Mouse (Mus musculus) inflammation-experienced regulatory T-cells, adult 16 weeks (primary cell): Measurements from ENCODE around the gene Psmc6. TPM values are rescaled to one million over a fixed set of nuclear protein-coding genes. Genes with fewer than 3 reads are reported as not detected.

Experiments
- polyA plus RNA-seq: library from polyadenylated mRNA; unstranded; fragments of 100-300 nt; shearing (Covaris generic); gene quantifications from one replicate; pipeline ENCODE4 v1.2.1, GENCODE M21; 2017

Gene Psmc6
- polyA plus RNA-seq: 164 TPM

DNA sequence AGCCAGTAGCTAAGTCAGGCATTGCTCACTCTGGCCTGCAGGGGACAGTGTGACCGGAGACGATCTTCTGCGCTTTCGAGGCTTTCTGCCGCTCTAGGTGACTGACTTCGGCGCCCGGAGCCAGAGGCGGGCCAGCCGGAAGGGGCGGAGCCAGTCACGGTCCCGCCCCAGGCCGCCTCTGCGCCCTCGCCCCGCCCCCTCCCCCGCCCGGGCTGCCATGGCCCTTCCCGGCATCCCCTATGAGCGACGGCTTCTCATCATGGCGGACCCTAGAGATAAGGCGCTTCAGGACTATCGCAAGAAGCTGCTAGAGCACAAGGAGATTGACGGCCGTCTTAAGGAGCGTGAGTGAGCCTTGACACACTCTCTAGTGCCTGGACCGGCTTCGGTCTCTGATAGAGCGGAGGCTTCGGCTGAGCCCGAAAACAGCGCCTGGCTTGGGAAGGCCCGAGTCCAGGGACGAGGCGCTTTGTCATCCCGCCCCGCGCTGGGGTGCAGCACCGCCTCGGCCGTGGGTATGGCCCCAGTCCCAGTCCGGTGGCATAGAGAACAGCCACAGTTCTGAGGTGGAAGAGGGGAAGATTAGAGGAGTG lies at the start of gene Psmc6:
Gene Psmc6 (plus strand): TSS at position 200 of the 593 bp plus-strand sequence.

DNA sequence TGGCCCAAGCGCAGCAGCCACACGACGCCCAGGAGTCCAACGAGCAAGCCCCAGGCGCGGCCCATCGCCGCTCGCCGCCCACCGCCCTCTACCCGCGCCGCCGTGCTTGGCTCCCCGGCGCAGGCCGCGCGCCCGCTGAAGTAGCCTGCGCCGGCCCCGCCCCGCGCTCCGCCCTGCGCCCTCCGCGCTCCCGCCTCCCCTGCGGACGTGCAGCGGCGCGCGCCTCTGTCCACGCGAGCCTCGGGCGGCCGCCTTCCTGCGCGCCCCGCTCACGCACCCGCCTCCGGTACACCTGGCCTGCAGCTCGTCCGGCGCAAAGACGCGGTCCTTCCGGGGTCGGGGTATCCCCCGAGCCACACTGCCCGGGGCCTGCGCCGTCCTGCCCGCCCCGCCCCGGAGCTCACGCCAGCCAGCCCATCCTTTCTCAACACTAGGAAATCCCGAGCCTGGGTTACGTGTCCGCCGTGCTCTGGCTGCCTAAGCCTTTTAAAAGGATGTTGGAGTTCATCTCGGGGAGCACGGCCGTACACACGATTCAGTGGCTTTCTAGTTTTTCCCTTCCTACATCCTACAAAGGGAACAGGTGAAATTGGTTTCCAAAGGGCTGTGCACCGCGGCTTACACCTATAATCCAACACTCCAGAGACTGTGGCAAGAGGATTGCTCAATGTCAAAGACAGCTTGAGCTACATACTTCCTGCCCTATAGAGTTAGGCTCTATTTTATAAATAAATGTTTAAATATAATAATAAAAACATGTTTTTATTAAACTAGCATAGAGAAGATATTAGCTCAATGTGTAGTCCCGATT lies 11.0 kb upstream of the Psmc6 start, which contains the start of gene Ero1l:
Gene Ero1l (minus strand): TSS at position 346 of the 811 bp plus-strand sequence.

DNA sequence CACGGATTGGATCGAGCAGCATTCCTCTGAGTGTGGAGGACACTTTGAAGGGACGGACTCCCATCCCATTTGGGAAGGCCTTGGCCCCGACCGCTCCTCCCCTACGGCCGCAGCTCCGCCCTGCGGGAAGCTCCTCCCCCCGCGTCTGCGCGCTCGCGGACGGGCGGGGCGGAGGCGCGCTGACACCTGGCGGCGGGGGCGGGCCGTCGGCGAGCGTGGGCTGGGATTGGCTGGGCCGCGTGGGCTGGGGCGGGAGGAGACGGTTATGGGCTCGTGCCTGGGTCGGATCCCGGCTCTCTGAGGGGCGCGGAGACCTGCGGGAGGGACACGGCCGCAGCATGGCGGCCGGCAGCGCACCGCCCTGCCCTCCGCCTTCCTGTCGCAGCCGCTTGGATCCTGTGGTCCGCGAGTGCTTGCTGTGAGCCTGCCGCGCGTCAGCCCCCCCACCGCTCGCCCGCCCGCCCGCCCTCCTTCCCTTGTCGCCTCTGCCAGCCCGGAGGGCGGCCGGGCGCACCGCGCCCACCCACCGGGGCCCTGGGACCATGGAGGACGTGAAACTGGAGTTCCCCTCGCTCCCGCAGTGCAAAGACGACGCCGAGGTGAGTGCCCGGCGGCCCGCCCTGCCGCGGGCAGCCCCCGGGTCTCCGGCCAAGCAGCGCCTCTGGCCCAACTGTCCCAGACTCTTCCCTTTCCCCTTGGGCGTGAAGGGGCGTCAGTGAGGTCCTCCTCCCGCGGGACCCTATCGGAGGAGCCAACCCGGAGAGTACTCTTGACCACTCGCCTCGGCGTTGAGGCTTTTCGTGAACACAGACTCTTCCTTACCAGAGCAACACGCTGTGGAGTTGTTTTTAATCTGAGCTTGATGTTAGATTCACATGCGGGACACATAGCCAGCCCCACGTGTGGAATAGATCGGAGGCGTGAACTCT lies 21.6 kb downstream of the Psmc6 start, which contains the start of gene Styx:
Gene Styx (plus strand): TSS at position 163 of the 929 bp plus-strand sequence.

Other genes starting within 250 kb of the Psmc6 start
- 0.20 TPM for gene Gpr137c, start 110.1 kb upstream of the Psmc6 start, polyA plus RNA-seq
- 18.0 TPM for gene Txndc16, start 109.5 kb upstream of the Psmc6 start, polyA plus RNA-seq
- 18.8 TPM for gene Ero1l, start 11.0 kb upstream of the Psmc6 start, polyA plus RNA-seq
- gene Styx, start 21.3 kb downstream of the Psmc6 start, polyA plus RNA-seq: 5.5 TPM
- 79.7 TPM for gene Gnpnat1, start 75.1 kb downstream of the Psmc6 start, polyA plus RNA-seq
- gene Fermt2, start 200.3 kb downstream of the Psmc6 start, polyA plus RNA-seq: not detected